Mouse (Mus musculus) right cerebral cortex, postnatal 36 days (tissue): Measurements from ENCODE around the gene Myf6.

Experiments used
- DNase-seq, 2 experiments: peaks; one replicate each; pipeline ENCODE4 v3.0.0; 2022; ENCODE audit warnings: low spot score in 2 of 2, mixed read lengths in 1 of 2

Gene Myf6

GRCm38 (mm10) chr10:107494568-107494967 is at the start of gene Myf6:
Myf6 (minus strand) TSS chr10:107494737.
- DNase-seq: no peak

- no peak for DNase-seq
Measured at GRCm38 (mm10) chr10:107543026-107543425, 48.5 kb upstream of the Myf6 start.

- DNase-seq: no peak
Measured at GRCm38 (mm10) chr10:107528758-107529157, 34.2 kb upstream of the Myf6 start.

- no peak for DNase-seq
Measured at GRCm38 (mm10) chr10:107519216-107519615, 24.7 kb upstream of the Myf6 start.

GRCm38 (mm10) chr10:107516641-107517040 is 22.1 kb upstream of the Myf6 start:
- DNase-seq: no peak

- no peak for DNase-seq
Measured at GRCm38 (mm10) chr10:107514735-107515134, 20.2 kb upstream of the Myf6 start.

- no peak for DNase-seq
Measured at GRCm38 (mm10) chr10:107506397-107506796, 11.9 kb upstream of the Myf6 start.

- no peak for DNase-seq
Measured at GRCm38 (mm10) chr10:107503430-107503829, 8.9 kb upstream of the Myf6 start.

- no peak for DNase-seq
Measured at GRCm38 (mm10) chr10:107502193-107502592, 7.7 kb upstream of the Myf6 start.

GRCm38 (mm10) chr10:107499656-107500055 is 5.1 kb upstream of the Myf6 start:
- peak; percentile 28 to 43 for DNase-seq

GRCm38 (mm10) chr10:107496402-107496801 is 1.9 kb upstream of the Myf6 start:
- no peak for DNase-seq

- no peak for DNase-seq
Measured at GRCm38 (mm10) chr10:107493580-107494474, 710 bp downstream of the Myf6 start.

GRCm38 (mm10) chr10:107492867-107493579 is 1.5 kb downstream of the Myf6 start:
- no peak for DNase-seq

GRCm38 (mm10) chr10:107488654-107489315 is 5.8 kb downstream of the Myf6 start:
- DNase-seq: no peak

GRCm38 (mm10) chr10:107486770-107487169 is 7.8 kb downstream of the Myf6 start:
- DNase-seq: no peak

GRCm38 (mm10) chr10:107485870-107486269 is 8.7 kb downstream of the Myf6 start, which contains the start of gene Myf5:
Myf5 (minus strand) TSS chr10:107486134.
- DNase-seq: no peak

GRCm38 (mm10) chr10:107484050-107484449 is 10.5 kb downstream of the Myf6 start:
- DNase-seq: no peak

GRCm38 (mm10) chr10:107473497-107473896 is 21.0 kb downstream of the Myf6 start:
- DNase-seq: no peak

- DNase-seq: no peak
Measured at GRCm38 (mm10) chr10:107471712-107472111, 22.8 kb downstream of the Myf6 start.

- DNase-seq: no peak
Measured at GRCm38 (mm10) chr10:107467819-107468218, 26.7 kb downstream of the Myf6 start.

- DNase-seq: no peak
Measured at GRCm38 (mm10) chr10:107449496-107450330, 44.8 kb downstream of the Myf6 start.
